Comparison of ENCODE assay signal across 8 mouse cellular contexts in genomic region chr15:78846805-78847204, GRCm38 (mm10). TPM values are rescaled to one million over a fixed set of nuclear protein-coding genes. Genes with fewer than 3 reads are reported as not detected.
"Had no signal": no experiment of that assay in that cellular context is flagged by ENCODE, and none has a peak within 500 bp of the region (broad histone marks: within the 10 kb centered on the region; RNA-seq: fewer than 3 reads in every experiment).

No protein-coding gene starts in this region.

RNA-seq across cellular contexts. Expression of gene Cdc42ep1, which starts 4.4 kb away (rescaled TPM):
- total RNA-seq: megakaryocyte progenitor cell, adult 5-6 weeks; neutrophil, adult 5-6 weeks had no signal

RNA-seq across cellular contexts. Expression of gene Lgals2, which starts 8.5 kb away (rescaled TPM):
- total RNA-seq: layer of hippocampus, adult 2 months; layer of hippocampus, postnatal 10 days; left cerebral cortex, postnatal 36 days; megakaryocyte progenitor cell, adult 5-6 weeks; neutrophil, adult 5-6 weeks had no signal
- polyA plus RNA-seq: limb, embryonic 12.5 days; midbrain, embryonic 14.5 days; neural tube, embryonic 12.5 days had no signal

RNA-seq across cellular contexts. Expression of gene Gm49510, which starts 52.7 kb away (rescaled TPM):
- total RNA-seq: layer of hippocampus, postnatal 10 days had no signal
- polyA plus RNA-seq: midbrain, embryonic 14.5 days had no signal
